Mouse (Mus musculus) heart, postnatal 0 days (tissue): Measurements from ENCODE around the gene Map4k2.

Experiments used
- CTCF ChIP-seq: IDR thresholded peaks from 2 replicates; pipeline ENCODE4 v1.5.1; 2016; ENCODE audit warnings: antibody characterized with exemption, control low read depth, low read depth
- EP300 ChIP-seq: IDR thresholded peaks from 2 replicates; pipeline ENCODE4 v1.6.1; 2016; ENCODE audit warnings: antibody characterized with exemption, low read depth

DNA sequence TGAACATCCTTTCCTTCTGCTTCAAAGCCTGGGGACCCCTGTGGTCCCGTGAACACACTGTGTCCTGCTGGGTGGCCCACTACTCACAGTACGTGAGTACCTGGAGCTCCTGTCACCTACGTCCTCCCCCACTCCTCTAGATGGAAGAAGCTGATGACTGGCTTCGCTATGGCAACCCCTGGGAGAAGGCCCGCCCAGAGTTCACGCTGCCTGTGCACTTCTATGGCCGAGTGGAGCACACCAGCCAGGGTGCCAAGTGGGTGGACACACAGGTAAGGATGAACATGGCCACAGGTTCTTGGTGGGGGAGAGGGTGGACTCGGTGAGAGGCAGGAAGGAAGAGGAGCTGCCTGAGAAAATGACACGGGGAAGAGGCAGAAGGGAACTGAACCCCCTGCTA, 45.3 kb downstream of the Map4k2 start:
- no peak for TF ChIP-seq CTCF
- TF ChIP-seq EP300, result no peak
